Mouse (Mus musculus) ZHBTc4 (cell line): ENCODE data around the gene Psmd2.
"Not testable (repeated sequence)": the region's sequence is repeated elsewhere in the genome, so short reads cannot be mapped to it uniquely, and the experiment has no call there.

Source experiments
- DNase-seq: peaks from one replicate; pipeline ENCODE4 v3.0.0-alpha.2; 2011; ENCODE audit warnings: low read depth, low spot score

The Psmd2 gene

DNA sequence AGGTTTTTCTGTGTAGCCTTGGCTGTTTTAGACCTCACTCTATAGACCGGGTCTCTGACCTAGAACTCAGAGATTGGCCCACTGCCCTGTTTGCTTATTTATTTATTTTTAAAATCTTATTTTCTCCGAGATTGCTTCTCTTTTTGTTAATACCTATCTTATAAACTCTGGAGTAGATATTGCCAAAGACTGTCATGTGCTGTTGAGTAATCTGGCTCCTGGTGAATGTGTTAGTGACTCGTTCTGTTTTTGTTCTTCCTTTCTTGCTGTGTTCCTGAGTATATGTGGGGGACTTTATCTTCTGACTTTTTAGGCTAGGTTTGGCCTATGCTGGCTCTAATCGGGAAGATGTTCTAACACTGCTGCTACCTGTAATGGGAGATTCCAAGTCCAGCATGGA, 6.2 kb downstream of the Psmd2 start:
- DNase-seq, result no peak

DNA sequence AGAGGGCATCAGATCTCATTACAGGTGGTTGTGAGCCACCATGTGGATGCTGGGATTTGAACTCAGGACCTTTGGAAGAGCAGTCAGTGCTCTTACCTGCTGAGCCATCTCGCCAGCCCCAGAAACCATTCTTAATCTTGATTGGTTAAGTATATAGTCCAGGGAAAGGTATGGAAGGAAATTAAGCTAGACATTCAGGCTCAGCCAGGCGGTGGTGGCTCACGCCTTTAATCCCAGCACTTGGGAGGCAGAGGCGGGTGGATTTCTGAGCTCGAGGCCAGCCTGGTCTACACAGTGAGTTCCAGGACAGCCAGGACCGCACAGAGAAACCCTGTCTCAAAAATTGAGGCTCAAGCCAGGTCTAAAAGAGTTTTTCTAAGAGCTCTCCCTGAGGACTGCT, 16.6 kb downstream of the Psmd2 start, which contains the start of gene Eif4g1:
Gene Eif4g1 (plus strand): TSS at position 301 of the 400 bp plus-strand sequence.
- not testable (repeated sequence) for DNase-seq

- no peak for DNase-seq
Observed at GRCm38 (mm10) chr16:20670291-20670690, 18.8 kb downstream of the Psmd2 start.

GRCm38 (mm10) chr16:20671886-20672285, 20.4 kb downstream of the Psmd2 start:
- DNase-seq, result peak; percentile 68

DNA sequence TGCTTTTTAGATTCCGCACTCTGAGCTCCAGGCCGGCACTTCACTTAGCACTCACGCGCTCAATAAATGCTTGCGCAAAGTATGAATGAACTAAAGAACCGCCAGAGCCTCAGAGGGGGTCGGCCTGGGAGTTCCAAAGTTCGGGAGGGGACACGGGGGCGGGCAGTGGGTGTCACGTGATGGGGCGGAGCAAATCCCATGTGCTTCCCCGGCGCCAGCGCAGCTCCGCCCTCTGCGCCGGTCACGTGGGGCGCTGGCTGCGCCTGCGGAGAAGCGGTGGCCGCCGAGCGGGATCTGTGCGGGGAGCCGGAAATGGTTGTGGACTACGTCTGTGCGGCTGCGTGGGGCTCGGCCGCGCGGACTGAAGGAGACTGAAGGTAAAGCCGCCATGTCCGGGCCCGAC, 21.0 kb downstream of the Psmd2 start:
- peak; percentile 98 for DNase-seq

- DNase-seq, result peak; percentile 35
Observed at GRCm38 (mm10) chr16:20672965-20673705, 21.7 kb downstream of the Psmd2 start.

- DNase-seq, result peak; percentile 81
Observed at GRCm38 (mm10) chr16:20673706-20674303, 22.4 kb downstream of the Psmd2 start.

GRCm38 (mm10) chr16:20675213-20675612, 23.8 kb downstream of the Psmd2 start:
- no peak for DNase-seq

DNA sequence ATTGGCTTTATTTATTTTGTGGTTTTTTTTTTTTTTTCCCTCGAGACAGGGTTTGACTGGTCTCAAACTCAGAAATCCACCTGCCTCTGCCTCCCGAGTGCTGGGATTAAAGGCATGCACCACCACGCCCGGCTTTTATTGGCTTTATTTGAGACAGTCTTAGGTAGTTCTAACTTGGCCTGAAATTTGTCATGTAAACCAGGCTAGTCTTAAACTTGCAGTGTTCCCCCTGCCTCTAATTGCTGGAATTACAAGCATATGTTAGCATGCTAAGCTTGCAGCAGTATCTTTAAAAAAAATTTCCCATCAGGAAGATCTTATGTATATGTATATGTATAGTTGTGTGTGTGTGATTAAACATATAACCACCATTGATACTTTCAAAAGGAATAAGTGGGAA, 25.2 kb downstream of the Psmd2 start:
- DNase-seq, result peak; percentile 36

DNA sequence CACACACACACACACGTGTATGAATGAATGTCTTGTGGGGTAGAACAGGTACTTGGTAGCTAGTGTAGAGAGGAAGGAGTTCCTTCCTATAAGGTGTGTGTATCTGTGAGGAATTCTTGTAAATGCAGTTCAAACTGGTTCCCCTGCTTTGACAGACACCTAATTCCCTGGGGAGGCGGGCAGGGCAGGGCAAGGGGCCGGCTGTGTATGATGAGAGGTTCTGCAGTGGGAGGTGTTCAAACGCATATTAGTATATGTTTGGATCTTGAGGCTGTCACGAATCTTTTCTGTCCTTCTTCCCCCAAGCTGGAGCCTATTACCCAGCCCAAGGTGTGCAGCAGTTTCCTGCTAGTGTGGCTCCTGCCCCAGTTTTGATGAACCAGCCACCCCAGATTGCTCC, 25.9 kb downstream of the Psmd2 start:
- DNase-seq, result peak; percentile 56

DNA sequence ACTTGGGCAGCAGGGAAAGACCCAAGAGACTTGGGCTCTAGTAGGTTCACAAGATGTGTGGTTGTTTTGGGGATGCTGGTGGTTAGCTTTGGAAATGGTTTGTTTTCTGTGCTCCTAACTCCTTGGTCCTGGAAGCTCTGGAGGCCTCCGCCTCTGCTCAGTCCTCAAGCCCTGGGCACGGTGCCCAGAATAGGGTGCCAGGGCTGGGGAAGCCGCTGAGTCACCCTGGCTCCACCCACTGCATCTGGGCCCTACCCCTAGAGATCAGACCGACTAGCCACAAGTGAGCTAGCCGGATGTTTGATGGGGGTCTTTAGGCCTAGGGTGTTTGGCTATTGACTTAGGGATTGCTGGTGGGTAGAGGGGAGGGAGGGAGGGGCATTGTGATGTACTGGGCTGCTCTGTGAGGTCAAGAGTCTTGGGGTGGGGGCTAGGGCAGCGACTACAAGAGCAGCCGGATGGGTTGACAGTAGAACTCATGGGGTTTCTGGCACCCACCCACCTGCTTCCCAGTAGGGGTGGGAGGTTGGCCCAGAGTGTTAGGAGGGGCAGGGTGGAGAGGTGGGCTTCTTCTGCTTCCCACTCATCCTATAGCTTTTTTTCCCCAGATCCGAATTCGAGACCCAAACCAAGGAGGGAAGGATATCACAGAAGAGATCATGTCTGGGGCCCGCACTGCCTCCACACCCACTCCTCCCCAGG, 26.7 kb downstream of the Psmd2 start:
- no peak for DNase-seq

DNA sequence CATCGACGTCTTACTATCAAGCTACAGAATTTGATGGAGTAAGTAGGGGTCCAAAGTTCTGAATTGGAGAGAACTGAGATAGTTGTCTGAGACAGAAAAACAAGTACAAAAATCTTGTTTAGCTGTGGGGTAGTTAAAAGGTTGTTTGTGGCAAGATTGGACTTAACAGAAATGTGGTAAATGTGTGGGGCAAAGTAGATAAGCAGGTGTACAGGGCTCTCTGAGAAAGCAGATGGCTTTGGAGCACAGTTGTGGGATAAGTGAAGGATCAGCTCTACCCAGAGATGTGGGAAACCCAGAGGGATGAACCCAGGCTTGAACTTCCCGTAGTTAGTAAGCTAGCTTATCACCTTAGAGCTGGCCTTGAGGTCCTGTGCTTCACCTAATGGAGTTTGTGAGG, 39.3 kb downstream of the Psmd2 start:
- no peak for DNase-seq

GRCm38 (mm10) chr16:20691617-20692016, 40.2 kb downstream of the Psmd2 start:
- DNase-seq, result no peak

- peak; percentile 68 for DNase-seq
Observed at GRCm38 (mm10) chr16:20692241-20692965, 41.0 kb downstream of the Psmd2 start.

DNA sequence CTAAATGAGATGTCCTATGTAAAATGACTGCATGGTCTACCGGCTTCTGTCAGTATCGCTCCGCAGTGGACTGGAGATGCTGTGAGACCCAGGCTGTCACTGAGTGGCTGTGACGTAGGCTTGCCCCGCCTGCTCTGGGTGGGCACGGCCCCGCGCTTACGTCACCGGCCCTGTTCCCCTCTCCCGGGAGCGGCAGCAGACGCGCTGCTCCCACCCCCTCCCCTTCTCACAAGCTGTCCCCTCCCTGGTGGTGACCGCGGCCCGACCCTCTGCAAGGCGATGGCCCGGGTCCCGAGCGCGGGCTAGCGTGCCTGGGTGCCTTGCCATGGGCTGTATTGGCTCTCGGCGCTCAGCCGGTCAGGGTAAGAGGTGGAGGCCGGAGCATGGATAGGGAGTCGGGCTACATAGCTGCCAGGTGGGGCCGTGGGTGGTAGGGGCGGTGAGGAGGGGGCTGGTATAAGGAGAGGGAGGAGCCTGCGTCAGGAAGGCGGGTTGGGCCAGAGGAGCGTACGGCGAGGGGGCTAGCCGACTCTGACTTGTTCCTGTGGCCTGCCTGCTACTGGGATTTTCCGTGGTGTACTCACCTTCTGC, 41.8 kb downstream of the Psmd2 start, which contains the start of gene Fam131a:
Gene Fam131a (plus strand): TSS at position 131 of the 591 bp plus-strand sequence.
- peak; percentile 85 for DNase-seq

- DNase-seq, result no peak
Observed at GRCm38 (mm10) chr16:20694781-20695180, 43.3 kb downstream of the Psmd2 start.

DNA sequence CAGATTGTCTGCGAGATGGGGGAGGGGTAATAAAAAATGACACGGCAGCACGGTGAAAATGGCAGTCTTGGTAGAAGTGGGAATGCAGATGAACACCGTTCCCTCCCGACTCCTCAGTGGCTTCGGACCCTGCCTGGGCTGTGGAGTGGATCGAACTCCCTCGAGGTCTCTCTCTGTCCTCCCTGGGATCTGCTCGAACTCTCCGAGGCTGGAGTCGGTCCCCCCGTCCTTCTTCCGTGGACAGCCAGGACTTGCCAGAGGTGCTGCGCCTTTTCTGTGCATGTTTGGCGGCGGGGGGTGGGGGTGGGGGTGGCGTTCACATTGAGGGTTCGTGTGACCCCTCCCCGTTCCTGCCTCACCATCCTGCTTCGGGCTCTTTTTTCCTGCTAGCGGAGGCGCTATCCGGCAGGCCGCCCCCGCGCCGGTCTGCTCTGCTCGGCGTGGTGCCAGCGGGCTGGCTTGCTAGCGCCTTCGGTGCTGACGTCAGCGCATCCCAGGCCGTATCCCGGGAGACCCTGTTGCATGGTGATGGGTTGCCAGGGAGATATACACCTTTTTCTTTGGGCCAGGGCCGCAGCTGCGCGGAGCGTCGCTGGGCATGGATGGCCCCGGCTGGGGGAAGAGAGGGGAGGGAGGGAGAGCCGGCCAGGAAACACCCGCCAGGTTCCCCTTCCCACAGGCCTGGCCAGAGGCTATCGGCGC, 44.3 kb downstream of the Psmd2 start:
- peak; percentile 75 for DNase-seq

GRCm38 (mm10) chr16:20699266-20699665, 47.8 kb downstream of the Psmd2 start:
- no peak for DNase-seq

DNA sequence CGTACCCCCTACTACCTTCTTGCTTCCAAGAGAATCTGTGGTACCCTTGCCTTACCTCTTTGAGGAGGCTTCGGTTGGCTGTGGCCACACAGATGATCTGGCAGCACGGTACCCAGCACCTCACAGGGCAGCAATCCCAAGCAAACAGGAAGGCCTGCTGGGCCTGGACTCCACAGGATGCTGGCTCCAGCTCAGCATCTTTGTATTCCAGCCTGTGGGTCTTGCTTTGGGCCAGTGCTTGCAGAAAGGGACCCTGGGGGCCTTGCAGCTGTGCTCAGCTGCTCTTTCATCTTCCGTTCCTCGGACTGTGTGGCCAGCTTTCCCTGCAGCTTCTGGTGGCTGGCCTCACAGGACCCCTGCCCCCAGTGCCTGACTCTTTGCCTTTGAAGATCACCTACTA, 48.6 kb downstream of the Psmd2 start:
- DNase-seq, result no peak

GRCm38 (mm10) chr16:20701316-20701715, 49.9 kb downstream of the Psmd2 start:
- no peak for DNase-seq
